In genomic region chr9:57808771-57809310, GRCm38 (mm10) we compare ENCODE assay signal across 13 mouse cellular contexts. TPM values are rescaled to one million over a fixed set of nuclear protein-coding genes. Genes with fewer than 3 reads are reported as not detected.
A peak's percentile ranks its signal among the peaks of the same experiment; 100 is the strongest.
DNase-seq lines count a peak whose midpoint lies in the region; ATAC-seq lines count a peak whose summit lies in the region.
"Had no signal": no experiment of that assay in that cellular context is flagged by ENCODE, and none has a peak within 500 bp of the region (broad histone marks: within the 10 kb centered on the region; RNA-seq: fewer than 3 reads in every experiment).

No protein-coding gene starts in this region.

- H3K27me3 ChIP-seq in heart, embryonic 11.5 days (ENCODE audit: control insufficient read depth, insufficient read depth, low read length), result no peaks in the 10 kb centered on the region
- no peaks in the 10 kb centered on the region for H3K27me3 ChIP-seq in embryonic facial prominence, embryonic 10.5 days (replicated peaks; ENCODE audit: low read depth, poor library complexity, severe bottlenecking)
- H3K27me3 ChIP-seq in hindbrain, embryonic 14.5 days (ENCODE audit: control insufficient read depth, insufficient read depth, low read length), result no peaks in the 10 kb centered on the region
- H3K27me3 ChIP-seq in limb, embryonic 12.5 days, result peaks cover 3% of the 10 kb centered on the region; the same call in 1 of the 2 replicates
- H3K27me3 ChIP-seq: liver, embryonic 13.5 days had no signal

- H3K27ac ChIP-seq in heart, embryonic 11.5 days (ENCODE audit: low read depth, low read length), result peak overlapping the region; percentile 6; the same call in 1 of the 2 replicates
- peak overlapping the region; percentile 48 for H3K27ac ChIP-seq in embryonic facial prominence, embryonic 10.5 days (replicated peaks)
- H3K27ac ChIP-seq in hindbrain, embryonic 14.5 days, result peak overlapping the region; percentile 67
- H3K27ac ChIP-seq in limb, embryonic 12.5 days, result peak overlapping the region; percentile 56; the same call in 1 of the 2 replicates

- no peak for ATAC-seq in heart, embryonic 11.5 days (replicated peaks; ENCODE audit: insufficient number of reproducible peaks, low FRiP score, low TSS enrichment)
- ATAC-seq in hindbrain, embryonic 14.5 days (ENCODE audit: low FRiP score), result no peak
- ATAC-seq in limb, embryonic 12.5 days (ENCODE audit: insufficient number of reproducible peaks, insufficient read depth, low FRiP score, low TSS enrichment, low read depth), result no peak
- ATAC-seq: inflammation-experienced regulatory T-cells, adult 6 months had no signal

- no peak overlapping the region for H3K4me2 ChIP-seq in heart, embryonic 11.5 days
- H3K4me2 ChIP-seq in hindbrain, embryonic 14.5 days (replicated peaks), result no peak overlapping the region
- H3K4me2 ChIP-seq in limb, embryonic 12.5 days, result peak overlapping the region; percentile 15; the same call in 1 of the 2 replicates
- H3K4me2 ChIP-seq: liver, embryonic 13.5 days had no signal

- H3K9ac ChIP-seq in heart, embryonic 11.5 days (ENCODE audit: low read depth, low read length), result peak overlapping the region; percentile 39
- no peak overlapping the region for H3K9ac ChIP-seq in hindbrain, embryonic 14.5 days
- 0 out of 2 replicates have a peak overlapping the region, but pooled peaks have one; percentile 8 for H3K9ac ChIP-seq in limb, embryonic 12.5 days (replicated peaks)
- H3K9ac ChIP-seq: liver, embryonic 13.5 days had no signal

- H3K4me1 ChIP-seq in heart, embryonic 11.5 days (ENCODE audit: control insufficient read depth, insufficient read depth, low read length), result peaks cover 94% of the 10 kb centered on the region
- peaks cover 93% of the 10 kb centered on the region for H3K4me1 ChIP-seq in embryonic facial prominence, embryonic 10.5 days
- peaks cover 43% of the 10 kb centered on the region for H3K4me1 ChIP-seq in hindbrain, embryonic 14.5 days (replicated peaks; ENCODE audit: control insufficient read depth, insufficient read depth, low read length)
- H3K4me1 ChIP-seq in limb, embryonic 12.5 days (replicated peaks), result peaks cover 88% of the 10 kb centered on the region

- no peaks in the 10 kb centered on the region for H3K9me3 ChIP-seq in heart, embryonic 11.5 days (replicated peaks; ENCODE audit: control insufficient read depth, low read length)
- no peaks in the 10 kb centered on the region for H3K9me3 ChIP-seq in embryonic facial prominence, embryonic 10.5 days
- H3K9me3 ChIP-seq in hindbrain, embryonic 14.5 days (ENCODE audit: control insufficient read depth, low read length), result no peaks in the 10 kb centered on the region
- no peaks in the 10 kb centered on the region for H3K9me3 ChIP-seq in limb, embryonic 12.5 days
- H3K9me3 ChIP-seq: liver, embryonic 13.5 days had no signal

- WGBS in heart, embryonic 11.5 days (ENCODE audit: insufficient replicate concordance), result 56% methylated on average over 5 of the region's 5 CpGs
- 56% methylated on average over 5 of the region's 5 CpGs for WGBS in embryonic facial prominence, embryonic 10.5 days
- 16% methylated on average over 5 of the region's 5 CpGs for WGBS in hindbrain, embryonic 14.5 days
- WGBS in limb, embryonic 12.5 days, result 23% methylated on average over 5 of the region's 5 CpGs

- no peak for DNase-seq in heart, adult 8-10 months (ENCODE audit: low spot score)
- no peak for DNase-seq in embryonic facial prominence, embryonic 10.5 days (ENCODE audit: low spot score)
- peak; percentile 37 for DNase-seq in hindbrain, embryonic 14.5 days (ENCODE audit: low spot score)
- no peak for DNase-seq in natural killer cell, adult 2 months (ENCODE audit: low spot score in 2 of 2)
- no peak for DNase-seq in ovary, postnatal 10 days (ENCODE audit: low spot score)
- DNase-seq in frontal cortex, adult 2 months (ENCODE audit: extremely low spot score in 1 of 2, low spot score in 1 of 2), result no peak
- DNase-seq: layer of hippocampus, postnatal 36 days; liver, embryonic 13.5 days; lung, postnatal 4 days; spleen, adult 18-20 months had no signal

- no peaks in the 10 kb centered on the region for H3K36me3 ChIP-seq in heart, embryonic 11.5 days (ENCODE audit: control insufficient read depth, insufficient read depth, low read length)
- peaks cover 41% of the 10 kb centered on the region for H3K36me3 ChIP-seq in embryonic facial prominence, embryonic 10.5 days (replicated peaks)
- H3K36me3 ChIP-seq in hindbrain, embryonic 14.5 days (replicated peaks; ENCODE audit: control insufficient read depth, insufficient read depth), result no peaks in the 10 kb centered on the region; the same call in 1 of the 2 replicates
- H3K36me3 ChIP-seq in limb, embryonic 12.5 days, result no peaks in the 10 kb centered on the region

- H3K4me3 ChIP-seq in heart, embryonic 11.5 days (ENCODE audit: low read depth, low read length), result no peak overlapping the region
- H3K4me3 ChIP-seq in embryonic facial prominence, embryonic 10.5 days, result no peak overlapping the region
- no peak overlapping the region for H3K4me3 ChIP-seq in hindbrain, embryonic 14.5 days (replicated peaks; ENCODE audit: low read length)
- no peak overlapping the region for H3K4me3 ChIP-seq in limb, embryonic 12.5 days (replicated peaks)
- H3K4me3 ChIP-seq: liver, embryonic 13.5 days had no signal

RNA-seq across cellular contexts. Expression of gene Arid3b, which starts 27.8 kb away (rescaled TPM):
- 28.0 and 31.7 TPM in 2 replicates for polyA plus RNA-seq in heart, embryonic 11.5 days (2014; fragmentation: Nextera tagmentation; extraction: Ambion mirVana)
- 1 to 10 TPM; 2.9 to 5.4 (median 3.4) TPM for total RNA-seq in heart, adult 8-10 months (2022)
- polyA plus RNA-seq in embryonic facial prominence, embryonic 10.5 days (2016; fragmentation: Nextera tagmentation; extraction: Ambion mirVana), result 51.0 and 64.3 TPM in 2 replicates
- polyA plus RNA-seq in hindbrain, embryonic 14.5 days (2014; fragmentation: Nextera tagmentation; extraction: Ambion mirVana), result 6.6 and 8.1 TPM in 2 replicates
- polyA plus RNA-seq in limb, embryonic 12.5 days (2016; fragmentation: Nextera tagmentation; extraction: Ambion mirVana), result 19.0 and 22.4 TPM in 2 replicates
- polyA plus RNA-seq in frontal cortex, adult 2 months (2012; rRNA removed), result 6.9 and 8.2 TPM in 2 replicates

RNA-seq across cellular contexts. Expression of gene Clk3, which starts 43.2 kb away (rescaled TPM):
- polyA plus RNA-seq in heart, embryonic 11.5 days (2014; fragmentation: Nextera tagmentation; extraction: Ambion mirVana), result 64.2 and 73.5 TPM in 2 replicates
- 10 to 100 TPM; 23.8 to 36.5 (median 29.3) TPM for total RNA-seq in heart, adult 8-10 months (2022)
- polyA plus RNA-seq in embryonic facial prominence, embryonic 10.5 days (2016; fragmentation: Nextera tagmentation; extraction: Ambion mirVana), result 93.6 and 94.8 TPM in 2 replicates
- 55.8 and 65.2 TPM in 2 replicates for polyA plus RNA-seq in hindbrain, embryonic 14.5 days (2014; fragmentation: Nextera tagmentation; extraction: Ambion mirVana)
- 79.6 and 83.3 TPM in 2 replicates for polyA plus RNA-seq in limb, embryonic 12.5 days (2016; fragmentation: Nextera tagmentation; extraction: Ambion mirVana)
- polyA plus RNA-seq in frontal cortex, adult 2 months (2012; rRNA removed), result 156 and 191 TPM in 2 replicates

Comparison
In these comparisons a context has a peak if more than half of its experiments do, and no peak if none do; other contexts are left out.
1. H3K27ac ChIP-seq: peak in every context shown above with its lines; median percentile 67 in hindbrain, embryonic 14.5 days; 56 in limb, embryonic 12.5 days; 48 in embryonic facial prominence, embryonic 10.5 days; 6 in heart, embryonic 11.5 days.